Mouse (Mus musculus): ENCODE results near the gene Grsf1.

- TF ChIP-seq CTCF (IDR thresholded peaks at IDR 0.05; ENCODE audit: borderline replicate concordance, control insufficient read depth, extremely low read depth, insufficient read depth, low read length, poor library complexity) (no peak), POLR2A (IDR thresholded peaks at IDR 0.05; ENCODE audit: control insufficient read depth, extremely low read depth, insufficient read depth, low read length, poor library complexity) (no peak)
These were observed 31.1 kb downstream of the Grsf1 start for GRCm38 (mm10) chr5:88644901-88645300.
